Mouse (Mus musculus): ENCODE measurements around the gene Pfn1.
A peak's percentile ranks its signal among the peaks of the same experiment; 100 is the strongest.

The Pfn1 gene

DNA sequence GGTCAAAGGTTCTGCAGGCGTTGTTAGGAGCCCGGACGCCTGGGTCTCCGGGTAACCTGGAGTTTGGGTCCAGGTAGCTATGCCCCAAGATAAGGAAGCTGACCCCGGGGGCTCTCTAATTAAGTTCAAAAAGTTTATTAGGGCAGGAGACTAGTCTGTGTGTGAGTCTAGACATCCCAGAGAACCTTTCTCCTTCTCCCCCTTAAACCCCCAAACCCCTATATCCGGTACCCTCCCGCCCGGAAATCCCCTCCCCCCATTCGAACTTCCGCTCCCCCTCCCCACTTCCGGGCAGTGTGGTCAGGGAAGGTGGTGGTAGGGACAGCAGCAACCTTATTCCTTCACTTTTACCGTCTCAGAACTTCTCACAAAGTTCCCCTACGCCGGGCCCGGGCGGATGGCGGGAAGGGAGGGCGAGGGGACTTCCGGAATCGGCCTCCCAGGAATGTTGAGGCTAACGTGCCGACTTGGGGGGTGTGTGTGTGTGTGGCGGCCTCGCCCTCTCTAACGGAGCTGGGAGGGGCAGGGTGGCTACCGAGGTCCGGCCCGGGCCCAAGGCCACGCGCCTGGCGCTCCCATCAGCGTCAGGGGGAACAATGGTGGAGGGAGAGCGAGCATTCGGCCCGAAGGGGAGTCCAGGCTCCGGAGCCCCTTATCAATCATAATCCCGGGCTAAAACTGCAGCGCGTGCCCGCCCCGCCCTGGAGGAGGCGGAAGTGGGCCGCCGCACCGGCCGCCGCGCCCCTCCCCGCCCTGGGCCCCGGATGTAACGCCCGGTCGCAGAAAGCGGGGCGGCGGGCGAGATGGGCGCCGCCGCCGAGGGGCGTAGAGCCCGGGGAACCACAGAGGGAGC lies 873 bp downstream of the Pfn1 start:
- DNase-seq = peak; percentile 89

DNA sequence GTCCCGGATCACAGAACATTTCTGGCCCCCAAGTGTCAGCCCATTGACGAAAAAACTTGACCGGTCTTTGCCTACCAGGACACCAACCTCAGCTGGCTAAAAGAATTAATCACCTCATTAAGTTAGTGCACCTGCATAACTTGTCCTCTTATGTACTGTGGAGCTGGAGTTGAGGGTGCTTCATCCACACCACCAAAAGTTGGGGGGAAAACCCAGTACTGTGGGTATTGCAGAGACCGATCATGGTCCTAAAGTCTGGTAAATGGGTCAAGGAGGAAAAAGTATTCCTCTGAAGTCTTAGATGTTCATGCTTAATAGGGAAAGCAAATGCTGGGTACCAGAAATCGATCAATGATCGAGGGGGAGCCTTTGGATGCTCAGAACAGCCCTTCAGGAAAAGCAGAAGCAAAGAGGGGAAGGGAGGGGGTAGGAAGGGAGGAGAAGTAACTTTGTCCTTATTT lies 1.5 kb downstream of the Pfn1 start:
- peak; percentile 30 for DNase-seq

- DNase-seq = peak; percentile 72
Measured at GRCm38 (mm10) chr11:70652029-70652883, 2.2 kb downstream of the Pfn1 start.

- peak; percentile 33 for DNase-seq
Measured at GRCm38 (mm10) chr11:70651391-70651790, 3.1 kb downstream of the Pfn1 start.

GRCm38 (mm10) chr11:70650322-70651175 lies 3.9 kb downstream of the Pfn1 start:
- peak; percentile 62 for DNase-seq

- peak; percentile 28 for DNase-seq
Measured at GRCm38 (mm10) chr11:70649185-70649734, 5.2 kb downstream of the Pfn1 start.

DNA sequence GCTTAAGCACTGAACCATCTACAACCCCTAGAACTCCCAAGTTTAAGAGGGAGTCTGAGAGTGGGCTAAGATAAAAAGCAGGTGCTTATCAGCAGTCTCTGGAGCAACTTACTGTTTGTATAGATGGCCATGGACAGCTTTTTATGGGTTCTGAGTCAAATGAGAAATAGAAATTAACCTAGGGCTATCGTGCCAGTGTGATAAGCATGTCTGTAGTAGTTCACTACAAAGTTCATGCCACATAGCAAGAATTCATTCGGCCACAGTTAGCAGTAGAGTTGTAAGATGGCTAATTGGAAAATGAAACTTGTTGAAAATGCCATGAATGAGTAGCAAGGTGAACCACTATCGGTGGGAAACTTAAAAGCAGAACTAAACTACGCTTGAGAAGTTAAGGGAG lies 5.9 kb downstream of the Pfn1 start:
- no peak for DNase-seq

DNA sequence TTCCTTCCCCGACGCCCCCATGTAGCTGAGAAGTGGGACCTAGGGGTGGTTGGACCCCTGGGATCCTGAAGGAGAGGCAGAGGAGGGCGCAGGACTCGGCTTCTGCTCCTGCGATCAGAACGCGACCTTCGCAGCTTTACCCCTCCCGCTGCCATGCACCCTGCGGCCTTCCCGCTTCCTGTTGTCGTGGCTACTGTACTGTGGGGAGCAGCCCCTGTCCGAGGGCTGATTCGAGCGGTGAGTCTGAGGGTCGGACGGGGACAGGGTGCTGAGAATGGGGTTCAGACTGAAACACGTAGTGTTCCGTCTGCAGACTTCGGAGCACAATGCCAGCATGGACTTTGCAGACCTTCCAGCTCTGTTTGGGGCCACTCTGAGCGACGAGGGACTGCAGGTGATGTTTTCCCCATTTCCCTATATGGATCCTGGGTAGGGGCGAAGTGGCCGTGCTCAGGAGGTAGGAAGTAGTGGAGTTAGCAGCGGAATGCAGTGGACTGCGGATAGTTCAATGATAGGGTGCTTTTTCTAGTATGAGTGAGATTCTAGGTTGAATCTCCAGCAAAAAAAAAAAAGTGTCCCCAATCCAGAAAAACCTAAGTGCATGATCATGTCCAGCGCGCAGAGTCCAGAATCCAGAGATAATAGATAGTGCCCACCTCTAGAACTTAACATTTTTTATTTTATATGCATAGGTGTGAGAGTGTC lies 6.6 kb downstream of the Pfn1 start:
- DNase-seq = peak; percentile 71

DNA sequence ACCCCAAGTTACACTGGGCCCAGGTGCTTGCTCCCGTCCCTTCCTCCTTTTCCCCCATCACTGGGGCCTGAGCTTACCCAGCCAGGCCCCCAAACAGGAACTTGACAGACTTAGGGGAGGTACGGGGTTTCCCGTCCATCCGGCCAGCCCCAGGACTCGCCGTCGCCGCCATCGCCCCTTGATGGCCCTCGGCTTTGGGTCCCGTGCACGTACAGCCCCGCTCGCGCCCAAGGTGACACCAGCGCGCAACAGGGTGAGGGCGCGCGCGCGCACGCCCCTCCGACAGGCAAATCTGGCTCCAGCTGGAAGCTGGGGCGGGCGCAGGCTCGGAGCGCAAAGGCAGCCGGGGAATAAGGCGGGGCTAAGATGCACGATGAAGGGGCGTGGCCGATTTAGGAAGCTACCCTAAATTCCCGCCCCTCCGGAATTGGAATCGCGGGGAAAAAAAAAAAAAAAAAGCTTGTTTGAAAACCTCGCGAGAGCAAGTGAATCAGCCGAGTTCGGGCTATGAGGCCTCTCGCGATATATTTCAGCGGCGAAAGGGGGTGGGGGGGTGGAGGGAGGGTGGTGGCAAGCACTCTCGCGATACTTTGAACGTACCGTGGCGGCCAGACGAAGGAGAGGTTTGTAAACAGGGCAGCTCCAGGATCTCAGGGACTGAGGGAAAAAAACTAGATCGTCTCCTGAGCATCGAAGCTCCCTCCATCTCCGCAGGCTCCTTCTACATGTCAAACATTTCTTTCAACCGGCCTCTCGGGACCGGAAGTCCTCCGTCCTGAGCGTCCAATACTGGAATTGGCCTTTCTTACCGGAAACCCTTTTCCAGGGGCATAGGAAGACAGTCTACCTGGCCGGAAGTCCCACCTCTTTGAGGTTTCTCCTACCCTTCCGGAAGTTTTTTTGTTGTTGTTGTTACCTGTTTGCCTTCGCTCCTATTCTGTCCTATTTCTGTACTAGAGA lies 7.5 kb downstream of the Pfn1 start, which contains the start of the genes Rnf167 and Slc25a11:
Gene Rnf167 (plus strand): TSS at position 545 of the 960 bp plus-strand sequence.
Gene Slc25a11 (minus strand): TSS at position 789 of the 960 bp plus-strand sequence.
- DNase-seq = peak; percentile 97

- DNase-seq = peak; percentile 25
Measured at GRCm38 (mm10) chr11:70646259-70646555, 8.2 kb downstream of the Pfn1 start.

- peak; percentile 20 for DNase-seq
Measured at GRCm38 (mm10) chr11:70645461-70646258, 8.8 kb downstream of the Pfn1 start.

DNA sequence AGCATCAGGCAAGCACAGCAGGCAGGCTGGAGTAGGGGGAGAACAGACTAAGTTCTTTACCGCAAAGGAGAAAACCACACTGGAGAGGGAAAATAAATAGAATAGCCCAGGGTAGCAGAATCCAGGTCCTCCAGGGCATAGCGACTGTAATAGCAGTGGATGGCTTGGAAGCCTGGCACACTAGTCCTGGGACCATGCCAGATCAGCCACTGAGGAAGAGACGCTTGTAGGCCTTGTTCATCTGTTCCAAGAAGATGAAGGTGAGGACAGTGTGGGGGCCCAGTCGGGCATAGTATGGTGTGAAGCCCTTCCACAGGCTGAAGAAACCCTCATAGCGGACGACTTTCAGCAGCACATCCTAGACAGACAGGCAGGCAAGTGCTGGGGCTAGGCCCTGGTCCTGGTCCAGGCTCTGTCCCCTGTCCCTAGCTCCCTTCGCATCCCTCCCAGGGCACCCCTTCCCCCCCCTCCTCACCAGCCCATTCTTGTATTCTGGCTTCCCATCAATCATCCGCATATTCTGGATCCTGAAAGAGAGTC lies 9.8 kb downstream of the Pfn1 start:
- DNase-seq = no peak

DNA sequence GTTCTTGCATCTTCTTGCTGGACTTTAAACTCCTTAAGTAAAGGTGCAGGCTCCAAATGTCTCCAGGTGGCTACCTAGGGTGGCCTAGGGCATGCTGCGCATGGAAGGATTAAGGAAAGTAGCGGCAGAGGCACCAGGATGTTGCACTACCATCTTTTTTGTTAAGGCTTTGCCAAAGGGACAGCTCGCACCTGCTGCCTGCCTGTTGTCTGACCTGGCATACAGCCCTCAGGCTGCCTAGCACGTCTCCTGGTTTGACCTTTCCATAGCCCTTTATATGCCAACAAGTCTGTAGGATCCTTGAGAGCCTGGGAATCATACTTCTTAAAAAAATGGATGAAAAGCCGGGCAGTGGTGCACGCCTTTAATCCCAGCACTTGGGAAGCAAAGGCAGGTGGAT lies 11.4 kb downstream of the Pfn1 start:
- no peak for DNase-seq

DNA sequence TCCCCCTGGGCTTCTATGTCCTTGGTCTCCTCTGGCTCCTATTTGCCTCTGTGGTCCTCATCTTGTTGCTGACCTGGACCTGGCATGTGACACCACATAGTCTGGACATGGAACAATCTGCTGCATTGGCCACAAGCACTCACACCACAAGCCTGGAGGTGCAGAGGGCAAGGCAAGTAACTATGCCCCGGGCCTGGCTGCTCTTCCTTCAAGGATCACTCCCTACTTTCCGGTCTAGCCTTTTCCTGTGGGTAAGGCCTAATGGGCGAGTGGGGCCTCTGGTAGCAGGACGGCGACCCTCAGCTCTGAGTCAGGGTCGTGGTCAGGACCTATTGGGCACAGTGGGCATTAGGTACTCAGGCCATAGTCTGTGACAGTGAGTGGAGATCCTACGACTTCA lies 13.2 kb downstream of the Pfn1 start:
- DNase-seq = no peak

GRCm38 (mm10) chr11:70639976-70640375 lies 14.5 kb downstream of the Pfn1 start:
- no peak for DNase-seq

DNA sequence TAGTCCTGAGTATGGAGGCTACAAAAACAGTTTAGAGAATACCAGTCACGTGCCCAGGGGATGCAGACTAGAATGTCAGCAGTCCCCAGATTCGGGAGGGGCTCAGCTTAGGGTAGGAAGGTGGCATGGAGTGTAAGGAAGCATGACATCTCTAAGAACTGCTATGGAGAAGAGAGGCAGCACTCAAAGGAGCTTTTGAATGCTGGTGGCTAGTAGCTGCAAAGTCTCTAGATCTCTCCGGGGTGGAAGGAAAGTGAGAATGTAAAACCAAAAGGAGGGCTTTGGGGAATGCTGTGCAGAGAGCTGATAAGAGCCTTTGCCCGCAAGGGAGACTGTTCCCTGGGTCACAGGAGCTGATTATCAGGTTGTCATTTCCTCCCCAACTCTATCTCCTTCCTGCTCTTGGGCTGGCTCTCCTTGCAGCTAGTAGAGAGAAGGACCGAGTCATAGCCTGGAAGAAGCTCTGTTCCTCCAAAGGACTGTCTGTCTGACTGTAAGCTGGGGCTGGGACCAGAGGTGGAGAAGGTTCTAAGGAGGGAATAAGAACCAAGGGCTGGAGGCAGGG lies 15.6 kb downstream of the Pfn1 start, which contains the start of gene Gp1ba:
Gene Gp1ba (plus strand): TSS at position 409 of the 565 bp plus-strand sequence.
- no peak for DNase-seq

DNA sequence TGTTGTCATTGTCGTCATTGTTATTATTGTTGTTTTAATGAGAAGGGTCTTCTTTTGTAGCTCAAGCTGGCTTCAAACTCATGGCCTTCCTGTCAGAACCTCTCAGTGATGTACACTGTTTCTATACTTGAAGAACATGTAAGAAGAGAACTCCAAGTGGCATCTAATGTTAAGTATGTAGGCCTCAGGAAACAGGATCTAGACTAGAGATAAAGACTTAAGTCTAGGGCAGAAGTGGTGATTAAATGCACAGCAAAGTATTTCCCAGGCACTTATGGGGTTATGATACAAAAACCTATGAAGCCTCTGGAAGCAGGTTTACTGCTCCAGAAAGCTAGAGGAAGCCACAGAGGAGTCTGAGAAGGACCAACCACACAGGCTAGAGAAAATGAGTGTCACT lies 16.2 kb downstream of the Pfn1 start:
- DNase-seq = no peak

- no peak for DNase-seq
Measured at GRCm38 (mm10) chr11:70637764-70638163, 16.7 kb downstream of the Pfn1 start.

DNA sequence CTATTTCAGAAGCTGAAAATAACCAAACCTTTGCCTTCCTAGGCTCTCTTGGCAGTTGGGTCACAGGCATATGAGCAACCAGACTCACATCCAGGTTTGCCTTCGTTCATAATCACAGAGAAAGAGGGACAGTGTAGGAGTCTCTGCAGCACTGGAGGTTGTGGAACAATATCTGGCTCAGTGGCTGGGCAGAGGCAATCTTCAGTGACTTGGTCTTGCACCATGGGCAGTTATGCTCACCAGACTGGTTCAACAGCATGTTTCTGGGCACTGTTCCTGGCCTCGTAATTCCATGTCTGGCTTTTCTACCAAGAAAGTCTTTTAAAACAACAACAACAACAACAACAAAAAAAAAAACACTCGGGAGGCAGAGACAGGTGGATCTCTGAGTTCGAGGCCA lies 18.8 kb downstream of the Pfn1 start:
- no peak for DNase-seq
